Mouse (Mus musculus) CH12.LX (cell line): Measurements from ENCODE around the gene Olfr1053. TPM values are rescaled to one million over a fixed set of nuclear protein-coding genes. Genes with fewer than 3 reads are reported as not detected.
"Not testable (repeated sequence)": the region's sequence is repeated elsewhere in the genome, so short reads cannot be mapped to it uniquely, and the experiment has no call there.

Experiments used
- DNase-seq: peaks from one replicate; pipeline ENCODE4 v3.0.0-alpha.2; 2013; ENCODE audit errors: extremely low read depth
- H3K27ac ChIP-seq: 2 replicates; pipeline ENCODE4 v1.5.1; 2012; ENCODE audit warnings: low read depth, mild to moderate bottlenecking, control low read depth, moderate library complexity; ENCODE audit not compliant: insufficient read depth
- H3K27me3 ChIP-seq: replicated peaks from 2 replicates; pipeline ENCODE3; 2012; ENCODE audit warnings: inconsistent platforms
- H3K36me3 ChIP-seq, 2 experiments: replicated peaks in 1 of 2; 2 replicates each; pipeline versions ENCODE3 to v1.6.1; 2012; ENCODE audit warnings: inconsistent platforms in 1 of 2, low read length in 1 of 2, mild to moderate bottlenecking in 1 of 2, mixed read lengths in 1 of 2, moderate library complexity in 1 of 2; ENCODE audit not compliant: control insufficient read depth in 1 of 2, insufficient read depth in 1 of 2
- H3K4me1 ChIP-seq, 2 experiments: 2 replicates each; pipeline ENCODE4 v1.6.1; 2012; ENCODE audit warnings: inconsistent platforms in 1 of 2, moderate library complexity in 1 of 2; ENCODE audit not compliant: insufficient read depth in 2 of 2, control insufficient read depth in 1 of 2
- H3K4me2 ChIP-seq: 2 replicates; pipeline ENCODE4 v1.6.1; 2012; ENCODE audit warnings: low read depth, mild to moderate bottlenecking, control low read depth; ENCODE audit not compliant: poor library complexity, insufficient read depth, severe bottlenecking
- H3K4me3 ChIP-seq, 3 experiments: fragments of 150-350 bp in 1 of 3; sonication (generic) in 1 of 3; replicated peaks in 1 of 3; 2 replicates each; pipeline versions ENCODE3 to v1.5.1; 2011 to 2012; ENCODE audit warnings: low read depth in 2 of 3, low read length in 2 of 3, mild to moderate bottlenecking in 2 of 3, moderate library complexity in 2 of 3, control low read depth in 1 of 3, improper control_type of control experiment in 1 of 3, inconsistent platforms in 1 of 3, mixed read lengths in 1 of 3; ENCODE audit not compliant: poor library complexity in 1 of 3
- H3K79me2 ChIP-seq: replicated peaks from 2 replicates; pipeline ENCODE4 v1.6.1; 2012; ENCODE audit warnings: mild to moderate bottlenecking, moderate library complexity; ENCODE audit not compliant: control insufficient read depth, poor library complexity, insufficient read depth, severe bottlenecking; ENCODE audit errors: extremely low read depth
- H3K9ac ChIP-seq: 2 replicates; pipeline ENCODE4 v1.6.1; 2012; ENCODE audit warnings: low read depth, mild to moderate bottlenecking, control low read depth, moderate library complexity; ENCODE audit not compliant: insufficient read depth
- H3K9me3 ChIP-seq: replicated peaks from 2 replicates; pipeline ENCODE3; 2012; ENCODE audit warnings: low read length, inconsistent platforms, mixed read lengths
- BHLHE40 ChIP-seq: IDR thresholded peaks from 2 replicates; pipeline ENCODE4 v1.6.1; 2011; ENCODE audit warnings: mild to moderate bottlenecking, low read depth, low read length, improper control_type of control experiment
- CHD1 ChIP-seq: IDR thresholded peaks from 2 replicates; pipeline ENCODE4 v1.6.1; 2012; ENCODE audit warnings: low read depth, low read length, improper control_type of control experiment, inconsistent platforms
- CTCF ChIP-seq, 2 experiments: IDR thresholded peaks in 1 of 2; conservative IDR thresholded peaks in 1 of 2; 2 replicates each; pipeline ENCODE4 v1.5.1; 2011 to 2012; ENCODE audit warnings: low read depth in 2 of 2, low read length in 2 of 2, improper control_type of control experiment in 1 of 2, inconsistent platforms in 1 of 2, mild to moderate bottlenecking in 1 of 2, moderate library complexity in 1 of 2
- E2F4 ChIP-seq: IDR thresholded peaks from 2 replicates; pipeline ENCODE4 v1.6.1; 2011; ENCODE audit warnings: low read depth, low read length, improper control_type of control experiment; ENCODE audit not compliant: insufficient replicate concordance
- ELF1 ChIP-seq: IDR thresholded peaks from 2 replicates; pipeline ENCODE4 v1.6.1; 2014; ENCODE audit warnings: low read depth, mild to moderate bottlenecking, inconsistent platforms, low read length, improper control_type of control experiment
- ETS1 ChIP-seq: conservative IDR thresholded peaks from 2 replicates; pipeline ENCODE4 v1.6.1; 2012; ENCODE audit warnings: low read depth, mild to moderate bottlenecking, inconsistent platforms, low read length, improper control_type of control experiment, moderate library complexity
- IRF4 ChIP-seq: IDR thresholded peaks from 2 replicates; pipeline ENCODE4 v1.6.1; 2014; ENCODE audit warnings: low read depth, mild to moderate bottlenecking, inconsistent platforms, low read length, improper control_type of control experiment
- MAX ChIP-seq: IDR thresholded peaks from 2 replicates; pipeline ENCODE4 v1.6.1; 2011; ENCODE audit warnings: low read length, improper control_type of control experiment
- MXI1 ChIP-seq: IDR thresholded peaks from 2 replicates; pipeline ENCODE4 v1.6.1; 2011; ENCODE audit warnings: mild to moderate bottlenecking, low read depth, low read length, improper control_type of control experiment
- PAX5 ChIP-seq: IDR thresholded peaks from 2 replicates; pipeline ENCODE4 v1.6.1; 2012; ENCODE audit warnings: low read length, inconsistent platforms, mixed read lengths
- POLR2AphosphoS2 ChIP-seq: IDR thresholded peaks from 2 replicates; pipeline ENCODE4 v1.6.1; 2011; ENCODE audit warnings: low read depth, low read length, improper control_type of control experiment
- RAD21 ChIP-seq: IDR thresholded peaks from 2 replicates; pipeline ENCODE4 v1.6.1; 2011; ENCODE audit warnings: low read depth, mild to moderate bottlenecking, low read length, improper control_type of control experiment, moderate library complexity
- RCOR1 ChIP-seq: conservative IDR thresholded peaks from 2 replicates; pipeline ENCODE4 v1.6.1; 2012; ENCODE audit warnings: low read depth, mild to moderate bottlenecking, inconsistent platforms, low read length, improper control_type of control experiment
- SMC3 ChIP-seq: IDR thresholded peaks from 2 replicates; pipeline ENCODE4 v1.6.1; 2011; ENCODE audit warnings: low read depth, low read length, improper control_type of control experiment
- TBP ChIP-seq: conservative IDR thresholded peaks from 2 replicates; pipeline ENCODE4 v1.6.1; 2011; ENCODE audit warnings: low read depth, low read length, improper control_type of control experiment
- TCF12 ChIP-seq: IDR thresholded peaks from 2 replicates; pipeline ENCODE4 v1.6.1; 2014; ENCODE audit warnings: low read depth, mild to moderate bottlenecking, inconsistent platforms, low read length, improper control_type of control experiment
- UBTF ChIP-seq: IDR thresholded peaks from 2 replicates; pipeline ENCODE4 v1.6.1; 2012; ENCODE audit warnings: low read depth, mild to moderate bottlenecking, inconsistent platforms, low read length, improper control_type of control experiment, moderate library complexity
- ZMIZ1 ChIP-seq: IDR thresholded peaks from 2 replicates; pipeline ENCODE4 v1.6.1; 2012; ENCODE audit warnings: low read depth, mild to moderate bottlenecking, inconsistent platforms, low read length, improper control_type of control experiment
- dilution Hi-C: fragments of 300-500 bp; cut with MboI; formaldehyde crosslinking; loops from 2 replicates; pipeline ENCODE4 v1.14.3; 2020; ENCODE audit warnings: low sequenced_read_pairs; ENCODE audit not compliant: extremely low pct_unique_long_range_greater_than_20kb, extremely low pct_ligation_motif_present
- in situ Hi-C: fragments of 300-500 bp; cut with MboI; formaldehyde crosslinking; loops from 3 replicates; pipeline ENCODE4 v1.14.3; 2019; ENCODE audit warnings: low sequenced_read_pairs, low pct_ligation_motif_present, low pct_unique_long_range_greater_than_20kb, mixed read lengths
- polyA plus RNA-seq: library from polyadenylated mRNA; unstranded; fragments of >175 nt; gene quantifications from 2 replicates; pipeline ENCODE4 v1.2.1, GENCODE M21; 2012; ENCODE audit warnings: low read depth; ENCODE audit not compliant: insufficient read length
- total RNA-seq, 2 experiments: library from RNA; depleted of rRNA; stranded (reverse); fragments of 300-350 nt in 1 of 2; fragments of >200 nt in 1 of 2; gene quantifications; 2 replicates each; pipeline ENCODE4 v1.2.3; 2012 to 2014

The Olfr1053 gene
- total RNA-seq (2012; rRNA removed), result not detected in 2 replicates
- not detected in 2 replicates for total RNA-seq (2014; rRNA removed)
- not detected in 2 replicates for polyA plus RNA-seq

DNA sequence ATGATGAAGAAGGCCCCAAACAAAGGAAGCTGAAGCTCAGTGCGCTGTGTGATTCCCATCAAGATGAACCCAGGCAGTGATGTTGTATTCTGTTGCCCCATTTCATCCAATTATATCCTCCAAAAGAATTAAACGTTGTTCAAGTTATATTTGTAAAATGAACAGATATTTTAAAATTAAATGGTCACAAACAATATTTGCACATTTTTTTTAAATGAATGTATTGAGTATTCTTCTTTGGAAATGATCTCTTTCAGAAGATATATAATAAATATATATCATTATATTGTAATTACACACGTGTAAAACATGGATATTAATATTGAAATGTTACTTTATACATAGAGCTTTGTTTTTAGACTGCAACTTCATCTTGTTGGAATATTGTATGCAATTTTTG is at the start of gene Olfr1053:
Olfr1053 (minus strand) TSS at position 101 of the 400 bp plus-strand sequence.
- H3K4me2 ChIP-seq, result no peak within 1 kb of the TSS
- no peak within 1 kb of the TSS for H3K27ac ChIP-seq
- TF ChIP-seq BHLHE40, result no peak
- TF ChIP-seq RCOR1, result no peak
- no peak for TF ChIP-seq ETS1
- no peak for TF ChIP-seq IRF4
- no peak for TF ChIP-seq MAX
- TF ChIP-seq POLR2AphosphoS2, result no peak
- TF ChIP-seq E2F4, result no peak
- no peak for TF ChIP-seq CHD1
- no peak for TF ChIP-seq RAD21
- TF ChIP-seq, all 38 proteins: peak for 0
- Histone ChIP-seq H3K9me3 (peaks cover 4% of the 10 kb centered on the region), H3K27me3 (no peaks in the 10 kb centered on the region), H3K9ac (no peak within 1 kb of the TSS), H3K4me1 (no peaks in the 10 kb centered on the region), H3K36me3 (no peaks in the 10 kb centered on the region), H3K79me2 (no peaks in the 10 kb centered on the region), H3K4me3 (no peak within 1 kb of the TSS)
- no peak for DNase-seq
- dilution Hi-C loops (no loop called here), in situ Hi-C loops (no loop called here)

- TF ChIP-seq PAX5 (no peak), TCF12 (no peak), CTCF (conservative IDR thresholded peaks at IDR 0.05 in 1 of 2, IDR thresholded peaks at IDR 0.05 in 1 of 2; ENCODE audit: low read depth in 2 of 2, low read length in 2 of 2) (no peak), ZMIZ1 (no peak), SMC3 (no peak), ELF1 (no peak), TBP (no peak), E2F4 (no peak), UBTF (no peak), POLR2AphosphoS2 (no peak), MXI1 (no peak), BHLHE40 (no peak)
- TF ChIP-seq, all 38 proteins: peak for 0
- no peaks in the 10 kb centered on the region for H3K4me1 ChIP-seq
- peaks cover 6% of the 10 kb centered on the region for H3K9me3 ChIP-seq
- H3K27ac ChIP-seq, result no peak within 1 kb of the TSS
- no peak within 1 kb of the TSS for H3K4me2 ChIP-seq
- H3K79me2 ChIP-seq, result no peaks in the 10 kb centered on the region
- DNase-seq, result no peak
- H3K36me3 ChIP-seq, result no peaks in the 10 kb centered on the region
- in situ Hi-C loops, result no loop called here
- no peak within 1 kb of the TSS for H3K9ac ChIP-seq
- H3K27me3 ChIP-seq, result no peaks in the 10 kb centered on the region
- dilution Hi-C loops, result no loop called here
- H3K4me3 ChIP-seq, result no peak within 1 kb of the TSS
These were observed 47.3 kb upstream of the Olfr1053 start, which contains the start of gene Olfr1056 for GRCm38 (mm10) chr2:86362369-86362768. Olfr1056 (minus strand) TSS chr2:86362469.

DNA sequence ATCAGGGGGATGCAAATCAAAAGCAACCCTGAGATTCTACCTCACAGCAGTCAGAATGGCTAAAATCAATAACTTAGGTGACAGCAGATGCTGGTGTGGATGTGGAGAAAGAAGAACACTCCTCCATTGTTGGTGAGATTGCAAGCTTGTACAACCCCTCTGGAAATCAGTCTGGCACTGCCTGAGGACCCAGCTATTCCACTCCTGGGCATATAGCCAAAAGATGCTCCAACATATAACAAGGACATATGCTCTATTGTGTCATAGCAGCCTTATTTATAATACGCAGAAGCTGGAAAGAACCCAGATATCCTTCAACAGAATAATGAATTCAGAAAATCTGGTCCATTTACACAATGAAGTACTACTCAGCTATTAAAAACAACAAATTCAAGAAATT is 36.7 kb upstream of the Olfr1053 start:
- DNase-seq, H3K9me3 ChIP-seq, H3K4me3 ChIP-seq, H3K79me2 ChIP-seq, H3K9ac ChIP-seq, H3K27me3 ChIP-seq, H3K36me3 ChIP-seq, H3K27ac ChIP-seq, in situ Hi-C loops, dilution Hi-C loops, H3K4me2 ChIP-seq, H3K4me1 ChIP-seq: not testable (repeated sequence)
